Mouse (Mus musculus): ENCODE measurements around the gene Gm1043. TPM values are rescaled to one million over a fixed set of nuclear protein-coding genes. Genes with fewer than 3 reads are reported as not detected.

The Gm1043 gene
- polyA plus RNA-seq, 2 experiments: 0.96 TPM; not detected in 1

DNA sequence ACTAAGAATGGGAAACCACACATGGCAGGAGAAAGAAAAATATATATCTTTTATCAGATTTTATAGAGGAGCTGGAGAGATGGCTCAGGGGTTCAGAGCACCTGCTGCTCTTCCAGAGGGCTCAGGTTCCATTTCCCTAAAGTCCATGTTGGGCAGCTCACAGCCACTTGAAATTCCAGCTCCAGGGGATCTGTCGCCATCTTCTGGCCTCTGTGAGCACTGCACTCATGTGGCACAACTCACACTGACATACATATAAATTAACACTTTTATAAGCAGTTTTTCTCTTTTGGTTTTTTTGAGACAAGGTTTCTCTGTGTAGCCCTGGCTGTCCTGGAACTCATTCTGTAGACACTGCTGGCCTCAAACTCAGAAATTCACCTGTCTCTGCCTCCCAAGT is 95.5 kb downstream of the Gm1043 start:
- no peaks in the 10 kb centered on the region for H3K4me1 ChIP-seq (ENCODE audit: control insufficient read depth, insufficient read depth, low read length)
- H3K4me2 ChIP-seq (replicated peaks; ENCODE audit: low read depth, low read length, severe bottlenecking): no peak overlapping the region
- H3K27ac ChIP-seq (replicated peaks; ENCODE audit: low read depth, low read length): no peak overlapping the region
- H3K9me3 ChIP-seq (ENCODE audit: control insufficient read depth, low read length): 0 out of 2 replicates have a peak, but pooled peaks cover 4% of the 10 kb centered on the region
- H3K36me3 ChIP-seq (ENCODE audit: control insufficient read depth, insufficient read depth, low read length): no peaks in the 10 kb centered on the region
- no peaks in the 10 kb centered on the region for H3K27me3 ChIP-seq (ENCODE audit: control insufficient read depth, insufficient read depth, low read length)
- H3K4me3 ChIP-seq (replicated peaks; ENCODE audit: low read length): no peak overlapping the region
- no peak overlapping the region for H3K9ac ChIP-seq (ENCODE audit: low read depth, low read length, severe bottlenecking)
- 58% methylated on average over 1 of the region's 1 CpGs for WGBS
- no peak for TF ChIP-seq POLR2A (IDR thresholded peaks at IDR 0.05; ENCODE audit: borderline replicate concordance, extremely low read depth, insufficient read depth, insufficient read length)
- ATAC-seq (ENCODE audit: low FRiP score, low read depth) (no peak), DNase-seq (ENCODE audit: low spot score) (no peak)

DNA sequence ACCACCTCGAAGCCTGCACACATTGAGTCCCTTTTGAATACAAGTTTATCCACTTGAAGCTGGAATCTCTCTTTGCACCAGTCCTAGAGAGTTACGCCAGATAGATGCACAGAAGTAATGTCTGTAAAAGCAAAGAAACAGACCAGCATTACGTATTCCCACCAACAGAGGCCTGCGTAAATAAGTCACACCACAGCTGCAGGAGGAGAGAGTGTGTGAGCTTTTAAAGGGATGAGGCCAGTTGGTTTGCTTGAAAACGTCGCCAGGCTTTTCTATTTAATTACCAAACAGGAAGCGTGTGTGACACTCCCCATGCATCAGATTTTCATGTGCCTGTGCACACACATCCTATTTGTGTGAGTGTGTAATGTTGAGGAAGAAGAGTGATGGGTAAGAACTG is 99.4 kb downstream of the Gm1043 start:
- no peak for TF ChIP-seq POLR2A (IDR thresholded peaks at IDR 0.05; ENCODE audit: borderline replicate concordance, extremely low read depth, insufficient read depth, insufficient read length)
- WGBS: 50% methylated on average over 7 of the region's 7 CpGs
- 0 out of 2 replicates have a peak, but pooled peaks cover 4% of the 10 kb centered on the region for H3K9me3 ChIP-seq (ENCODE audit: control insufficient read depth, low read length)
- H3K9ac ChIP-seq (ENCODE audit: low read depth, low read length, severe bottlenecking): no peak overlapping the region
- DNase-seq (ENCODE audit: low spot score) (no peak), ATAC-seq (ENCODE audit: low FRiP score, low read depth) (no peak)
- H3K36me3 ChIP-seq (ENCODE audit: control insufficient read depth, insufficient read depth, low read length): no peaks in the 10 kb centered on the region
- H3K4me1 ChIP-seq (ENCODE audit: control insufficient read depth, insufficient read depth, low read length): no peaks in the 10 kb centered on the region
- H3K4me3 ChIP-seq (replicated peaks; ENCODE audit: low read length): no peak overlapping the region
- H3K4me2 ChIP-seq (replicated peaks; ENCODE audit: low read depth, low read length, severe bottlenecking): no peak overlapping the region
- no peaks in the 10 kb centered on the region for H3K27me3 ChIP-seq (ENCODE audit: control insufficient read depth, insufficient read depth, low read length)
- no peak overlapping the region for H3K27ac ChIP-seq (replicated peaks; ENCODE audit: low read depth, low read length)

GRCm38 (mm10) chr5:37190378-37190777 is 105.2 kb downstream of the Gm1043 start:
- no peak overlapping the region for H3K4me2 ChIP-seq (replicated peaks; ENCODE audit: low read depth, low read length, severe bottlenecking)
- no peak for TF ChIP-seq POLR2A (IDR thresholded peaks at IDR 0.05; ENCODE audit: borderline replicate concordance, extremely low read depth, insufficient read depth, insufficient read length)
- no peak overlapping the region for H3K4me3 ChIP-seq (replicated peaks; ENCODE audit: low read length)
- ATAC-seq (ENCODE audit: low FRiP score, low read depth) (no peak), DNase-seq (ENCODE audit: low spot score) (no peak)
- 70% methylated on average over 5 of the region's 5 CpGs for WGBS
- H3K9ac ChIP-seq (ENCODE audit: low read depth, low read length, severe bottlenecking): no peak overlapping the region
- no peaks in the 10 kb centered on the region for H3K27me3 ChIP-seq (ENCODE audit: control insufficient read depth, insufficient read depth, low read length)
- H3K9me3 ChIP-seq (ENCODE audit: control insufficient read depth, low read length): no peaks in the 10 kb centered on the region
- H3K27ac ChIP-seq (replicated peaks; ENCODE audit: low read depth, low read length): no peak overlapping the region
- H3K4me1 ChIP-seq (ENCODE audit: control insufficient read depth, insufficient read depth, low read length): no peaks in the 10 kb centered on the region
- H3K36me3 ChIP-seq (ENCODE audit: control insufficient read depth, insufficient read depth, low read length): no peaks in the 10 kb centered on the region

GRCm38 (mm10) chr5:37196196-37196595 is 111.0 kb downstream of the Gm1043 start:
- no peak overlapping the region for H3K4me3 ChIP-seq (replicated peaks; ENCODE audit: low read length)
- no peak overlapping the region for H3K27ac ChIP-seq (replicated peaks; ENCODE audit: low read depth, low read length)
- no peak for ATAC-seq (ENCODE audit: low FRiP score, low read depth)
- H3K27me3 ChIP-seq (ENCODE audit: control insufficient read depth, insufficient read depth, low read length): no peaks in the 10 kb centered on the region
- H3K9me3 ChIP-seq (ENCODE audit: control insufficient read depth, low read length): no peaks in the 10 kb centered on the region
- H3K4me1 ChIP-seq (ENCODE audit: control insufficient read depth, insufficient read depth, low read length): peaks cover 32% of the 10 kb centered on the region
- TF ChIP-seq POLR2A (IDR thresholded peaks at IDR 0.05; ENCODE audit: borderline replicate concordance, extremely low read depth, insufficient read depth, insufficient read length): no peak
- 83% methylated on average over 8 of the region's 8 CpGs for WGBS
- no peak overlapping the region for H3K9ac ChIP-seq (ENCODE audit: low read depth, low read length, severe bottlenecking)
- no peak for DNase-seq (ENCODE audit: low spot score)
- H3K4me2 ChIP-seq (replicated peaks; ENCODE audit: low read depth, low read length, severe bottlenecking): no peak overlapping the region
- no peaks in the 10 kb centered on the region for H3K36me3 ChIP-seq (ENCODE audit: control insufficient read depth, insufficient read depth, low read length)

DNA sequence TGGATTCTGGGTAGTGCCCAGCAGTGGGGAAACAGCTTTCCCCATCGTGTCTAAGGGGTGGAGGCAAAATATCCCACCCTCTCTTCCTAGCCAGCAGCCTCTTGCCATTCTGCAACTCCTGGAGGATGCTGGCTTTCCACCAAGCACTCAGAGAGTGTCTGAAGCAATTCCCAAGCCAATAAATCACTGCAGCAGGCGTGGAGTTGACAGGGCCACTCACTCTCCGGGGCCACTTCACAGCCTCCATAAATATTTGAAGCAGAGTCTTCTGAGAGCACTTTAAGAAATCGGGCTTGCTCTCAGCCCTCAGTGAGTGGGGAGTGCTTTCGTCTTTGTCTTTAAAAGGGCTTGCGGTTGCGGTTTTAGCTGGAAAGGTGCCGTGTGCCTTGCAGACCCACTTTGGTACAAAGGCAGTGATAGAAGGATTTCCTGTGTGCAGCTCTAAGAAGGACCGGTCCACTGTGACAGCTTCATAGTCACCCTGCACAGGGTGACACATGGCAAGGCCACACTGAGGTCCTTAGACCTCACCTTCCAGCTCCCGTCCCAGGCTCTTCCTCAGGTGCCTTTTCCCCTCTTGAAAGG is 111.6 kb downstream of the Gm1043 start:
- no peaks in the 10 kb centered on the region for H3K27me3 ChIP-seq (ENCODE audit: control insufficient read depth, insufficient read depth, low read length)
- no peak overlapping the region for H3K4me2 ChIP-seq (replicated peaks; ENCODE audit: low read depth, low read length, severe bottlenecking)
- WGBS: 23% methylated on average over 10 of the region's 10 CpGs
- H3K36me3 ChIP-seq (ENCODE audit: control insufficient read depth, insufficient read depth, low read length): no peaks in the 10 kb centered on the region
- peak; percentile 10 for DNase-seq (ENCODE audit: low spot score)
- no peaks in the 10 kb centered on the region for H3K9me3 ChIP-seq (ENCODE audit: control insufficient read depth, low read length)
- H3K4me3 ChIP-seq (replicated peaks; ENCODE audit: low read length): no peak overlapping the region
- H3K9ac ChIP-seq (ENCODE audit: low read depth, low read length, severe bottlenecking): no peak overlapping the region
- 0 out of 2 replicates have a peak, but pooled peaks have one; percentile 21 for ATAC-seq (ENCODE audit: low FRiP score, low read depth)
- peaks cover 32% of the 10 kb centered on the region for H3K4me1 ChIP-seq (ENCODE audit: control insufficient read depth, insufficient read depth, low read length)
- TF ChIP-seq POLR2A (IDR thresholded peaks at IDR 0.05; ENCODE audit: borderline replicate concordance, extremely low read depth, insufficient read depth, insufficient read length): no peak
- H3K27ac ChIP-seq (replicated peaks; ENCODE audit: low read depth, low read length): no peak overlapping the region
